Comparison of ENCODE assay signal across 8 mouse cellular contexts in genomic region chr12:33146622-33147433, GRCm38 (mm10). TPM values are rescaled to one million over a fixed set of nuclear protein-coding genes. Genes with fewer than 3 reads are reported as not detected.
DNase-seq lines count a peak whose midpoint lies in the region; ATAC-seq lines count a peak whose summit lies in the region.

No protein-coding gene starts in this region.

- H3K27ac ChIP-seq in brown adipose tissue, adult 24 weeks (replicated peaks; ENCODE audit: low read depth, low read length) = no peak overlapping the region
- no peak overlapping the region for H3K27ac ChIP-seq in heart, embryonic 15.5 days
- H3K27ac ChIP-seq in liver, embryonic 15.5 days (replicated peaks) = no peak overlapping the region

- H3K4me3 ChIP-seq in brown adipose tissue, adult 24 weeks (ENCODE audit: insufficient read depth, low read depth, low read length) = peak overlapping the region; percentile 62
- peak overlapping the region; percentile 70 for H3K4me3 ChIP-seq in heart, embryonic 15.5 days
- H3K4me3 ChIP-seq in liver, embryonic 15.5 days (replicated peaks) = peak overlapping the region; percentile 83

- H3K4me1 ChIP-seq in brown adipose tissue, adult 24 weeks (ENCODE audit: control insufficient read depth, insufficient read depth, insufficient read length, low read length) = peaks cover 16% of the 10 kb centered on the region
- H3K4me1 ChIP-seq in heart, embryonic 15.5 days (replicated peaks) = peaks cover 14% of the 10 kb centered on the region
- peaks cover 37% of the 10 kb centered on the region for H3K4me1 ChIP-seq in liver, embryonic 15.5 days (replicated peaks)

- H3K27me3 ChIP-seq in heart, embryonic 15.5 days = peaks cover 19% of the 10 kb centered on the region
- peaks cover 49% of the 10 kb centered on the region for H3K27me3 ChIP-seq in liver, embryonic 15.5 days

- H3K9me3 ChIP-seq in heart, embryonic 15.5 days (replicated peaks) = no peaks in the 10 kb centered on the region
- H3K9me3 ChIP-seq in liver, embryonic 15.5 days (replicated peaks) = no peaks in the 10 kb centered on the region

- ATAC-seq in heart, embryonic 15.5 days (replicated peaks; ENCODE audit: insufficient number of reproducible peaks, insufficient read depth, low FRiP score, low read depth) = peak; percentile 48
- ATAC-seq in liver, embryonic 15.5 days (ENCODE audit: insufficient read depth) = peak; percentile 20

- 6% methylated on average over 29 of the region's 29 CpGs for WGBS in heart, embryonic 15.5 days
- WGBS in liver, embryonic 15.5 days (ENCODE audit: insufficient replicate concordance) = 8% methylated on average over 29 of the region's 29 CpGs

- H3K4me2 ChIP-seq in heart, embryonic 15.5 days = peak overlapping the region; percentile 98
- H3K4me2 ChIP-seq in liver, embryonic 15.5 days = peak overlapping the region; percentile 97

- H3K9ac ChIP-seq in heart, embryonic 15.5 days = peak overlapping the region; percentile 64
- peak overlapping the region; percentile 69; the same call in 1 of the 2 replicates for H3K9ac ChIP-seq in liver, embryonic 15.5 days

- H3K36me3 ChIP-seq in heart, embryonic 15.5 days = no peaks in the 10 kb centered on the region
- H3K36me3 ChIP-seq in liver, embryonic 15.5 days (replicated peaks) = 0 out of 2 replicates have a peak, but pooled peaks cover 4% of the 10 kb centered on the region

- DNase-seq in ovary, postnatal 14 days (ENCODE audit: low spot score) = peak; percentile 9
- no peak for DNase-seq in ovary, postnatal 36 days (ENCODE audit: low spot score)
- peak; percentile 14 for DNase-seq in retina, postnatal 7 days (ENCODE audit: low read depth, low spot score)
- no peak for DNase-seq in gastrocnemius, postnatal 10 days
- DNase-seq in right cerebral cortex, postnatal 14 days = no peak

RNA-seq across cellular contexts. Expression of gene Atxn7l1, which starts 0.7 kb away (rescaled TPM):
- polyA plus RNA-seq in brown adipose tissue, adult 24 weeks (2012; ENCODE audit: insufficient read depth, insufficient read length, missing spikeins) = 17.2 and 22.9 TPM in 2 replicates
- 7.8 and 10.2 TPM in 2 replicates for polyA plus RNA-seq in heart, embryonic 15.5 days (2015; fragmentation: Nextera tagmentation; extraction: Ambion mirVana)
- 13.8 and 14.7 TPM in 2 replicates for polyA plus RNA-seq in liver, embryonic 15.5 days (2015; fragmentation: Nextera tagmentation; extraction: Ambion mirVana)
- total RNA-seq in gastrocnemius, postnatal 10 days (2021) = 10 to 100 TPM; 20.2 to 24.4 TPM

RNA-seq across cellular contexts. Expression of gene Cdhr3, which starts 54.2 kb away (rescaled TPM):
- not detected in 2 replicates for polyA plus RNA-seq in brown adipose tissue, adult 24 weeks (2012; ENCODE audit: insufficient read depth, insufficient read length, missing spikeins)
- 0.25 and 0.37 TPM in 2 replicates for polyA plus RNA-seq in heart, embryonic 15.5 days (2015; fragmentation: Nextera tagmentation; extraction: Ambion mirVana)
- 0.06 TPM in 1 of 2 replicates, not detected in the other for polyA plus RNA-seq in liver, embryonic 15.5 days (2015; fragmentation: Nextera tagmentation; extraction: Ambion mirVana)
- 1 to 10 TPM; 2.0 to 2.6 TPM for total RNA-seq in gastrocnemius, postnatal 10 days (2021)

Comparison
In these comparisons a context has a peak if more than half of its experiments do, and no peak if none do; other contexts are left out.
1. DNase-seq: peak in ovary, postnatal 14 days (single experiment) and retina, postnatal 7 days (single experiment); none in ovary, postnatal 36 days (single experiment), gastrocnemius, postnatal 10 days (single experiment) and right cerebral cortex, postnatal 14 days (single experiment).
2. Peak in every context shown above with its lines, with median percentiles within 50 percentile points of each other: H3K4me3 ChIP-seq.